Mouse (Mus musculus): ENCODE measurements at regions not wholly inside any gene's neighbourhood (a gene's known extent, or its start where the extent isn't known, plus 50 kb on each side); places are given as distances from the start of the nearest gene placed in this dataset.

DNA sequence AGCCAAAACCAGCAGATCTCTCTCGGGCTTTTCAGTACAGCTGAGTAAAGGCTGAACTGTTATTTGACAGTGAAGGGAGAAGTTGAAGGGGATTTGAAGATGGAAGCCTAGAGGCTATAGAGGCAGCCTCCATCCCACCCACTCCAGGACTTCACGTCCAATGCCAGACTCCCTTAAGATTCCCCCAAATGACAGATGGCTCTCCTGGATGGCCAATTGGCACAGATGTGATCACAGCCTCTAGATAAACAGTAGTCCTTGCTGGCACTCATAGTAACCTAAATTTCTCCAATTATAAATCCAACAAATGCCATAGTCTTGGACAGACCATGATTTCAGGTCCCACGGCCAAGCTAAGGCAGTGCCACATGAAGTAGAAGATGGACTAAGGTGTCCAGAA is 312.1 kb upstream of the Rora start:
- no peak overlapping the region for H3K27ac ChIP-seq (ENCODE audit: low read depth, low read length)
- no peak overlapping the region for H3K4me3 ChIP-seq (ENCODE audit: low read length)
- no peaks in the 10 kb centered on the region for H3K36me3 ChIP-seq (ENCODE audit: control insufficient read depth, insufficient read depth, low read length)
- H3K9me3 ChIP-seq (ENCODE audit: control insufficient read depth, low read length) = no peaks in the 10 kb centered on the region
- no peak overlapping the region for H3K4me2 ChIP-seq (ENCODE audit: low read length)
- no peak for ATAC-seq
- no peaks in the 10 kb centered on the region for H3K27me3 ChIP-seq (replicated peaks; ENCODE audit: control insufficient read depth, insufficient read depth, low read length)
- no peaks in the 10 kb centered on the region for H3K4me1 ChIP-seq (ENCODE audit: control insufficient read depth, insufficient read depth, low read depth, low read length)
- no peak overlapping the region for H3K9ac ChIP-seq (ENCODE audit: low read depth, low read length)
- WGBS = 82% methylated on average over 3 of the region's 3 CpGs

DNA sequence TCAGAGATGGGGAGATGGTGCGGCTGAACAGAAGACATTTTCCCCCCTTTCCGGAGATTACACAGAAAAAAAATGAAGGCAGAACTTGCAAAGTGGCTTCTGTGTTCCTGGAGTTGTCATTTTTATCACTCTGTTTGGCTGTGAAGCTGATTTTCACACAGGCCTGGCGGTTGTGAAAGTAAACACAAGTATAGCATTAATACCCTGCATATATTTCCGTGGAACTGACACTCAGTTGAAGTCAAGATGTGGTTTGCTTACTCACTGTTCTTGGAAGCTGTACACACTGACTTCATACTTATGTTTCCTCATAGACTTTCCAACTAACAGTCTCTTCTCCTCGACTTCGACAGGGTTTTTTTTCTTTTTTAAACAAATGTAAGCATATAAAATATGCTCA is 306.2 kb upstream of the Rora start:
- H3K4me1 ChIP-seq (ENCODE audit: control insufficient read depth, insufficient read depth, low read depth, low read length) = no peaks in the 10 kb centered on the region
- WGBS = 90% methylated on average over 6 of the region's 6 CpGs
- H3K4me2 ChIP-seq (ENCODE audit: low read length) = no peak overlapping the region
- H3K4me3 ChIP-seq (ENCODE audit: low read length) = no peak overlapping the region
- H3K27me3 ChIP-seq (replicated peaks; ENCODE audit: control insufficient read depth, insufficient read depth, low read length) = no peaks in the 10 kb centered on the region
- no peak overlapping the region for H3K27ac ChIP-seq (ENCODE audit: low read depth, low read length)
- H3K9ac ChIP-seq (ENCODE audit: low read depth, low read length) = no peak overlapping the region
- no peaks in the 10 kb centered on the region for H3K9me3 ChIP-seq (ENCODE audit: control insufficient read depth, low read length)
- no peak for ATAC-seq
- H3K36me3 ChIP-seq (ENCODE audit: control insufficient read depth, insufficient read depth, low read length) = no peaks in the 10 kb centered on the region

DNA sequence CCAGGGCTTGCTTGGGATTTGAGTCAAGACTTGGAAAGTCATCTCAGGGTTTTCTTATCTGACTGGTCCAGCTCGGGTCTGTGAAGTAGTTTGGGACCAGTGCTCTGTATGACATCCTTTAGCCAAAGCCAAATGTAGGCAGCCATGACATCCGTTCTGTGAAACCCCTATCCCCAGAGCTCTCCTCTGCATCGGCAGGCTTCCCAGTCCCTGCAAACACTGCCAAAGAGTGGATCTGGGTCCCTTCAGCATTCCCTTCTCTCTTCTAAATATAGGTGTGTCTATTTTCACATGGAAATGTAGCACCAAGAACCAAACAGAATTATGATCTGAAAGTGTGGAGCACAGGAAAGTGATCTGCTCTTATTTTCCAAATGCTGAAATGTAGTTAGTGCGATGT is 302.1 kb upstream of the Rora start:
- H3K4me3 ChIP-seq (ENCODE audit: low read length) = no peak overlapping the region
- 90% methylated on average over 4 of the region's 4 CpGs for WGBS

DNA sequence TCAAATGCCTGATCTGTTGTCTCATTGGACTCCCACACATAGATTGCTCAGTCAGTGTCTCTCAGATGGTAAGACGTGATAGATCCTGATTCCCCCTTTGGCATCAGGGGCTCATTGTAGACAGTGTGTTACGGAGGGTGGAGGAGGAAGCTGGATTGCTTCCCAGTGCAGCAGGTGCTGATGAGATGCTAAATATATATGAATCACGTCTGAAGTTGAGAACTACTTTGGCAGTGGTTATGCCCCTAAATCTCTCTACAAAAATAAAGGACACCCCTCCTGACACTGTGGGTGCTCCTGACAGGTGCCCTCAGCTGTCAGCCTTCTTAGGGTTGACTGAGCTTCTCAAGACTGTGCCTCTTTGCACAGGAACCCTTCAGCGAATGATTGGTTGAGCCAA is 299.1 kb upstream of the Rora start:
- Histone ChIP-seq H3K4me3 (ENCODE audit: low read length) (no peak overlapping the region), H3K36me3 (ENCODE audit: control insufficient read depth, insufficient read depth, low read length) (no peaks in the 10 kb centered on the region), H3K27me3 (replicated peaks; ENCODE audit: control insufficient read depth, insufficient read depth, low read length) (no peaks in the 10 kb centered on the region), H3K9me3 (ENCODE audit: control insufficient read depth, low read length) (no peaks in the 10 kb centered on the region), H3K4me2 (ENCODE audit: low read length) (no peak overlapping the region), H3K4me1 (ENCODE audit: control insufficient read depth, insufficient read depth, low read depth, low read length) (peaks cover 2% of the 10 kb centered on the region; the same call in 1 of the 2 replicates), H3K27ac (ENCODE audit: low read depth, low read length) (no peak overlapping the region), H3K9ac (ENCODE audit: low read depth, low read length) (no peak overlapping the region)
- ATAC-seq = no peak
- 68% methylated on average over 4 of the region's 4 CpGs for WGBS

More for the DNA sequence above, 302.1 kb upstream of the Rora start:
- Histone ChIP-seq H3K9me3 (ENCODE audit: control insufficient read depth, low read length) (no peaks in the 10 kb centered on the region), H3K27ac (ENCODE audit: low read depth, low read length) (no peak overlapping the region), H3K36me3 (ENCODE audit: control insufficient read depth, insufficient read depth, low read length) (no peaks in the 10 kb centered on the region), H3K9ac (ENCODE audit: low read depth, low read length) (no peak overlapping the region), H3K27me3 (replicated peaks; ENCODE audit: control insufficient read depth, insufficient read depth, low read length) (no peaks in the 10 kb centered on the region), H3K4me2 (ENCODE audit: low read length) (no peak overlapping the region), H3K4me1 (ENCODE audit: control insufficient read depth, insufficient read depth, low read depth, low read length) (no peaks in the 10 kb centered on the region)
- no peak for ATAC-seq

DNA sequence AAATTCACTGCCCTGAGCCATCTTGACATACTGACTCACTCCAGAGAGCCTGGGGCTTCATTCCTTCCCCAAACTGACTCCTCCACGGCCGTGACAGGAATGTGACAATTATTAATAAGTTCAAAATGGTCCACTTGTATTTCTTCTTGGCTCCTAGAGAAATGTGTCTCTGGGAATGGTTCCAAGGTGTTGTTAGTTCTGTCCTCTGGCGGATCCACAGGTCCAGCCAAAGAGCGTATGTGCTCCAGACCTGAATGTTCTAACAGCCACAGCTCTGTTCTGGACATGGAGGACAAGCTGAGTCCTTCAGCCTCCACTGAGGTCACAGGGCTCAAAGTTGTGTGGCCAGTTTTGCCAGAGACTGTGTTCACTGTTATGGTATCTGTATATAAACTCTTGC is 297.5 kb upstream of the Rora start:
- ATAC-seq = no peak
- no peaks in the 10 kb centered on the region for H3K9me3 ChIP-seq (ENCODE audit: control insufficient read depth, low read length)
- no peak overlapping the region for H3K4me3 ChIP-seq (ENCODE audit: low read length)
- 77% methylated on average over 4 of the region's 4 CpGs for WGBS
- H3K4me2 ChIP-seq (ENCODE audit: low read length) = no peak overlapping the region
- H3K36me3 ChIP-seq (ENCODE audit: control insufficient read depth, insufficient read depth, low read length) = no peaks in the 10 kb centered on the region
- H3K27me3 ChIP-seq (replicated peaks; ENCODE audit: control insufficient read depth, insufficient read depth, low read length) = no peaks in the 10 kb centered on the region
- no peak overlapping the region for H3K27ac ChIP-seq (ENCODE audit: low read depth, low read length)
- peaks cover 2% of the 10 kb centered on the region; the same call in 1 of the 2 replicates for H3K4me1 ChIP-seq (ENCODE audit: control insufficient read depth, insufficient read depth, low read depth, low read length)
- no peak overlapping the region for H3K9ac ChIP-seq (ENCODE audit: low read depth, low read length)

DNA sequence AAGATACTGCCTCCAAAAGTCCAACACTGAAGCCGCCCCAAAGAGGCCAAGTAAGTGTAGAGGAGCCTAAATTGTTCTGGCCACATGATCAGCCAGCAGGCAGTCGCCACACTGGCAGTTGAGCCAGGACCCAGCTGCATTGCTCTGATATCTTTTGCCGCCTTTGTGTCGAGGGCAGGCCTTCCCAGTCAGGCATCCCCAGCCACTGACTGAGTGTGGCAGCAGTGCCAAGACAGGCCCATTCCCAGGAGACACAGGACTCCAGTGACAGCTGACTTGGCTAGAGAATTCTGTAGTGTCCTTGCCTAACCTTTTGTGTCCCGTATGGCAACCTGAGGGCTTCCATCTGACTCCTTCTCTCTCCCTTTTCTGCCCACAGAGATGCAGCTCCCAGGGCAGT is 296.4 kb upstream of the Rora start:
- Histone ChIP-seq H3K9ac (ENCODE audit: low read depth, low read length) (no peak overlapping the region), H3K4me2 (ENCODE audit: low read length) (no peak overlapping the region), H3K27ac (ENCODE audit: low read depth, low read length) (no peak overlapping the region), H3K4me3 (ENCODE audit: low read length) (no peak overlapping the region), H3K27me3 (replicated peaks; ENCODE audit: control insufficient read depth, insufficient read depth, low read length) (no peaks in the 10 kb centered on the region), H3K36me3 (ENCODE audit: control insufficient read depth, insufficient read depth, low read length) (no peaks in the 10 kb centered on the region), H3K4me1 (ENCODE audit: control insufficient read depth, insufficient read depth, low read depth, low read length) (peaks cover 2% of the 10 kb centered on the region; the same call in 1 of the 2 replicates), H3K9me3 (ENCODE audit: control insufficient read depth, low read length) (no peaks in the 10 kb centered on the region)
- peak; percentile 40; the same call in 1 of the 2 replicates for ATAC-seq
- 49% methylated on average over 5 of the region's 5 CpGs for WGBS

DNA sequence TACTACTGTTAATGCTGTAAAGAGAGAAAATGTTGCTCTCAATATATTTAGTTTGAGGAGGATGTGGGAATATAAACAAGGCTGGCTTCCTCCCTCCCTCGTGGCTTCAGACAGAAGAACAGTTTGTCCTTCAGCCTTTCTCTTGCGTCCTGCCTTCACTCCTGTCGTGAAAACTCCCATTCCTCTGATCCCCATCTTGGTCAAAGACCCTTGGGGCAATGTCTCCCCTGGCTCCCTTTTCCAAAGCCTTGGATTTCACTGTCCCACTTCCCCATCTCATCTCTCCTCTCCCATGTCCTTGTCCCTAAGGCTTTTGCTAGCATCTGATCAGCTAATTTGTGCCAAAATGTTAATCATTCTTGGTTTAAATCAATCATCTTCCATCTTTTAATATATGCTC is 286.6 kb upstream of the Rora start:
- no peaks in the 10 kb centered on the region for H3K36me3 ChIP-seq (ENCODE audit: control insufficient read depth, insufficient read depth, low read length)
- no peak for ATAC-seq
- H3K4me3 ChIP-seq (ENCODE audit: low read length) = no peak overlapping the region
- no peak overlapping the region for H3K27ac ChIP-seq (ENCODE audit: low read depth, low read length)
- H3K9ac ChIP-seq (ENCODE audit: low read depth, low read length) = no peak overlapping the region
- H3K27me3 ChIP-seq (replicated peaks; ENCODE audit: control insufficient read depth, insufficient read depth, low read length) = no peaks in the 10 kb centered on the region
- no peaks in the 10 kb centered on the region for H3K9me3 ChIP-seq (ENCODE audit: control insufficient read depth, low read length)
- WGBS = 60% methylated on average over 3 of the region's 3 CpGs
- no peaks in the 10 kb centered on the region for H3K4me1 ChIP-seq (ENCODE audit: control insufficient read depth, insufficient read depth, low read depth, low read length)
- no peak overlapping the region for H3K4me2 ChIP-seq (ENCODE audit: low read length)

- Histone ChIP-seq H3K9ac (ENCODE audit: low read depth, low read length) (no peak overlapping the region), H3K4me2 (ENCODE audit: low read length) (no peak overlapping the region), H3K9me3 (ENCODE audit: control insufficient read depth, low read length) (no peaks in the 10 kb centered on the region), H3K36me3 (ENCODE audit: control insufficient read depth, insufficient read depth, low read length) (no peaks in the 10 kb centered on the region), H3K27me3 (replicated peaks; ENCODE audit: control insufficient read depth, insufficient read depth, low read length) (no peaks in the 10 kb centered on the region), H3K27ac (ENCODE audit: low read depth, low read length) (no peak overlapping the region), H3K4me1 (ENCODE audit: control insufficient read depth, insufficient read depth, low read depth, low read length) (no peaks in the 10 kb centered on the region), H3K4me3 (ENCODE audit: low read length) (no peak overlapping the region)
- WGBS = 92% methylated on average over 4 of the region's 4 CpGs
- no peak for ATAC-seq
These were observed 286.0 kb upstream of the Rora start for GRCm38 (mm10) chr9:68367556-68367955.

DNA sequence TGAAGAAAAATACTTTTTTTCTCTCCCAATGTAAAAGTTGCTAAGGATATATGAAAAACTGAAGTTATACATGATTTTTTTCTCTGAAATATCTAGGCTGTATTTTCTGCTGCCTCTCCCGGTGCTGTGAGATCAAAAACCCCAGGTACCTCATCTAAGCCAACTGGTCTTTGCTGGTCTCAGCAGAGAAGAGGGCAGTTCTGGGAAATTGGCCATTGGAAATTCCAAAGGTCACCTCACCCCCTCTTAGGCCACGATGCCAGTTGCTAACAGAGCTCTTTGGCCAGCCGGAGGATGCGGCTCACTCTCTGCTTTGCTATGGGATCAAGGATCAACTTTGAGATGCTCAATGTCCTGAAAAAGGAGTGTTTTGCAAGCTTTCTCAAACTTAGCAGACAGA is 280.9 kb upstream of the Rora start:
- no peaks in the 10 kb centered on the region for H3K36me3 ChIP-seq (ENCODE audit: control insufficient read depth, insufficient read depth, low read length)
- ATAC-seq = no peak
- H3K4me3 ChIP-seq (ENCODE audit: low read length) = no peak overlapping the region
- 77% methylated on average over 4 of the region's 4 CpGs for whole genome bisulfite sequencing
- no peak overlapping the region for H3K27ac ChIP-seq (ENCODE audit: low read depth, low read length)
- H3K27me3 ChIP-seq (replicated peaks; ENCODE audit: control insufficient read depth, insufficient read depth, low read length) = no peaks in the 10 kb centered on the region
- no peaks in the 10 kb centered on the region for H3K4me1 ChIP-seq (ENCODE audit: control insufficient read depth, insufficient read depth, low read depth, low read length)
- H3K4me2 ChIP-seq (ENCODE audit: low read length) = no peak overlapping the region
- H3K9me3 ChIP-seq (ENCODE audit: control insufficient read depth, low read length) = no peaks in the 10 kb centered on the region
- H3K9ac ChIP-seq (ENCODE audit: low read depth, low read length) = no peak overlapping the region

DNA sequence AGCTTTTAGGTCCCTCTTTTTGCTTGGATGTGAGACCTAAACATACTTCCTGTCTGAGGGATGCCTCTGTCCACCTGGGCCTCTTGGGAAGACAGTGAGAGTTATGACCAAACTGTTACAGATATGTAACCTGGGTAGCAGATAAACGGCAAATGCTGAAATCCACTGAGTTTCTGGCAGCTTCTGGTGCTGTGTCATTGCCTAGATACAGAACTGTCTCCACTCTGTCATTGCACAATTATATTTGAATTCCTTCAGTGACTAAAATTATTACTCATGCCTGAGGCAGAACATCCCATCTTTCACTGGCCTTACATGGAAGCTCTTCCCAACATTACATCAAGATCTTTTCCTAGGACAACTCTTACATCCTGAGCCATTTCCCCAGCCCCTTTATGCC is 277.4 kb upstream of the Rora start:
- H3K4me1 ChIP-seq (ENCODE audit: control insufficient read depth, insufficient read depth, low read depth, low read length) = no peaks in the 10 kb centered on the region
- H3K27me3 ChIP-seq (replicated peaks; ENCODE audit: control insufficient read depth, insufficient read depth, low read length) = no peaks in the 10 kb centered on the region
- H3K4me2 ChIP-seq (ENCODE audit: low read length) = no peak overlapping the region
- no peak for ATAC-seq
- H3K9me3 ChIP-seq (ENCODE audit: control insufficient read depth, low read length) = no peaks in the 10 kb centered on the region
- H3K27ac ChIP-seq (ENCODE audit: low read depth, low read length) = no peak overlapping the region
- 78% methylated on average over 1 of the region's 1 CpGs for WGBS
- no peak overlapping the region for H3K4me3 ChIP-seq (ENCODE audit: low read length)
- no peaks in the 10 kb centered on the region for H3K36me3 ChIP-seq (ENCODE audit: control insufficient read depth, insufficient read depth, low read length)
- no peak overlapping the region for H3K9ac ChIP-seq (ENCODE audit: low read depth, low read length)

Data from hindbrain, embryonic 16.5 days (tissue).